Mouse (Mus musculus) liver, embryonic 14.5 days (tissue): Measurements from ENCODE around the gene Igf2bp3. TPM values are rescaled to one million over a fixed set of nuclear protein-coding genes. Genes with fewer than 3 reads are reported as not detected.

Experiments used
- ATAC-seq: fragments of 200-750 bp; cut with Nextera tagmentation; 2 replicates; pipeline ENCODE4 v1.8.0; 2017; ENCODE audit warnings: moderate number of reproducible peaks, mild to moderate bottlenecking, moderate library complexity; ENCODE audit not compliant: insufficient read depth
- DNase-seq, 3 experiments: peaks; one replicate each; pipeline ENCODE4 v3.0.0-alpha.2; 2012 to 2013; ENCODE audit warnings: low read depth in 3 of 3, low spot score in 3 of 3
- H3K27ac ChIP-seq: fragments of 300-500 bp; sonication (generic); 2 replicates; pipeline ENCODE4 v1.5.1; 2014; ENCODE audit warnings: moderate library complexity, mild to moderate bottlenecking, control low read depth, inconsistent platforms
- H3K27me3 ChIP-seq: fragments of 300-500 bp; sonication (generic); 2 replicates; pipeline ENCODE4 v1.6.1; 2014; ENCODE audit warnings: mild to moderate bottlenecking, low read length, moderate library complexity; ENCODE audit not compliant: control insufficient read depth, insufficient read depth
- H3K36me3 ChIP-seq: fragments of 300-500 bp; sonication (generic); replicated peaks from 2 replicates; pipeline ENCODE4 v1.6.1; 2014; ENCODE audit warnings: low read depth; ENCODE audit not compliant: control insufficient read depth, insufficient read depth
- H3K4me1 ChIP-seq, 2 experiments: fragments of 200-500 bp in 1 of 2; fragments of 300-500 bp in 1 of 2; sonication (generic) in 1 of 2; replicated peaks; 2 replicates each; pipeline ENCODE4 v1.6.1; 2012 to 2014; ENCODE audit warnings: antibody characterized with exemption in 1 of 2, inconsistent platforms in 1 of 2, low read length in 1 of 2; ENCODE audit not compliant: control insufficient read depth in 2 of 2, insufficient read depth in 2 of 2
- H3K4me2 ChIP-seq: fragments of 300-500 bp; sonication (generic); 2 replicates; pipeline ENCODE4 v1.6.1; 2014; ENCODE audit warnings: low read depth, mild to moderate bottlenecking, control low read depth, moderate library complexity
- H3K4me3 ChIP-seq, 2 experiments: fragments of 200-500 bp in 1 of 2; fragments of 300-500 bp in 1 of 2; sonication (generic) in 1 of 2; 2 replicates each; pipeline ENCODE4 v1.5.1; 2012 to 2014; ENCODE audit warnings: low read depth in 2 of 2, low read length in 2 of 2, mild to moderate bottlenecking in 2 of 2, control low read depth in 1 of 2, inconsistent platforms in 1 of 2, moderate library complexity in 1 of 2; ENCODE audit not compliant: insufficient read depth in 1 of 2
- H3K9ac ChIP-seq: fragments of 300-500 bp; sonication (generic); replicated peaks from 2 replicates; pipeline ENCODE4 v1.6.1; 2014; ENCODE audit warnings: mild to moderate bottlenecking, control low read depth, moderate library complexity
- H3K9me3 ChIP-seq: fragments of 300-500 bp; sonication (generic); 2 replicates; pipeline ENCODE4 v1.6.1; 2016; ENCODE audit warnings: low read length, mixed read lengths; ENCODE audit not compliant: control insufficient read depth
- CTCF ChIP-seq: IDR thresholded peaks from 2 replicates; pipeline ENCODE4 v1.5.1; 2016; ENCODE audit warnings: antibody characterized with exemption, low read depth, control low read depth
- EP300 ChIP-seq: IDR thresholded peaks from 2 replicates; pipeline ENCODE4 v1.6.1; 2016; ENCODE audit warnings: antibody characterized with exemption, low read depth
- WGBS: fragments of 180-500 bp; shearing (Covaris S2); extraction: QIAGEN DNeasy Blood & Tissue Kit; methylation state at CpG from one replicate; pipeline ENCODE4 v1.1.7; 2014; ENCODE audit not compliant: insufficient replicate concordance; 5-methylcytosine and 5-hydroxymethylcytosine counted together
- polyA plus RNA-seq, 2 experiments: library from polyadenylated mRNA; depleted of rRNA in 1 of 2; stranded (reverse) in 1 of 2; unstranded in 1 of 2; fragments of >200 nt; fragmentation: Nextera tagmentation in 1 of 2; extraction: Ambion mirVana in 1 of 2; gene quantifications; 2 replicates each; pipeline versions ENCODE4 v1.2.1 to v1.2.3; 2012 to 2014

Gene Igf2bp3
- polyA plus RNA-seq, 2 experiments, result 7.6 to 14.0 TPM

GRCm38 (mm10) chr6:49094968-49095367 lies 119.8 kb downstream of the Igf2bp3 start:
- Histone ChIP-seq H3K27me3 (no peaks in the 10 kb centered on the region), H3K4me1 (peaks cover 0 to 4% of the 10 kb centered on the region in 2 experiments; a peak in 1 of 4 replicates), H3K9ac (no peak overlapping the region), H3K36me3 (peaks cover 17% of the 10 kb centered on the region), H3K4me3 (no peak overlapping the region), H3K27ac (no peak overlapping the region), H3K4me2 (no peak overlapping the region), H3K9me3 (no peaks in the 10 kb centered on the region)
- no peak for TF ChIP-seq CTCF
- no peak for TF ChIP-seq EP300
- WGBS, result 71% methylated on average over 10 of the region's 10 CpGs
- DNase-seq (no peak), ATAC-seq (no peak)

DNA sequence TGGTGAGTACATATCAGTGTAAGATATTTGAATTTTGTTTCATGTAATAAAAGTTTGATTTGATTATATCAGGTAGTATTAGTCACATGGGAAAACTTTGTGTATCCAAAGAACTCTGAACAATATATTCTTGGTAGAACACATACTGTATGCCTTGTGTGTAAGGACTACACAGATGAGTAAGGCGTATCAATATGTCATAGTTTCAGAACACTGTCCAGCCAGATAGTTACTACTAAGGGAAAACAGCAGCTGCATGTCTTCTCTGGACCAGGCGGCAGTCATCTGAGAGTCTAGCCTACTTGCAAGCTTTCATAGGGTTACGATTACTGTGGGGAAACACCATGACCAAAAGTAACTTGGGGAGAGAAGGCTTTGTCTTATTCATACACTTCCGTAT lies 131.7 kb downstream of the Igf2bp3 start:
- peaks cover 17% of the 10 kb centered on the region for H3K36me3 ChIP-seq
- no peak for TF ChIP-seq CTCF
- no peak for TF ChIP-seq EP300
- DNase-seq (no peak), ATAC-seq (no peak)
- H3K4me3 ChIP-seq, result no peak overlapping the region
- no peak overlapping the region for H3K9ac ChIP-seq
- H3K9me3 ChIP-seq, result no peaks in the 10 kb centered on the region
- H3K27ac ChIP-seq, result no peak overlapping the region
- 78% methylated on average over 4 of the region's 4 CpGs for WGBS
- no peaks in the 10 kb centered on the region for H3K4me1 ChIP-seq
- no peaks in the 10 kb centered on the region for H3K27me3 ChIP-seq
- no peak overlapping the region for H3K4me2 ChIP-seq

- DNase-seq, result no peak
- Histone ChIP-seq H3K36me3 (peaks cover 6% of the 10 kb centered on the region), H3K4me3 (no peak overlapping the region), H3K4me1 (peaks cover 2 to 8% of the 10 kb centered on the region in 2 experiments; a peak in 1 of 4 replicates), H3K4me2 (no peak overlapping the region), H3K9me3 (no peaks in the 10 kb centered on the region), H3K27ac (no peak overlapping the region), H3K9ac (no peak overlapping the region), H3K27me3 (no peaks in the 10 kb centered on the region)
- ATAC-seq, result no peak
- TF ChIP-seq CTCF (no peak), EP300 (no peak)
- WGBS, result 68% methylated on average over 1 of the region's 1 CpGs
These were observed 135.4 kb downstream of the Igf2bp3 start for GRCm38 (mm10) chr6:49079313-49079712.

DNA sequence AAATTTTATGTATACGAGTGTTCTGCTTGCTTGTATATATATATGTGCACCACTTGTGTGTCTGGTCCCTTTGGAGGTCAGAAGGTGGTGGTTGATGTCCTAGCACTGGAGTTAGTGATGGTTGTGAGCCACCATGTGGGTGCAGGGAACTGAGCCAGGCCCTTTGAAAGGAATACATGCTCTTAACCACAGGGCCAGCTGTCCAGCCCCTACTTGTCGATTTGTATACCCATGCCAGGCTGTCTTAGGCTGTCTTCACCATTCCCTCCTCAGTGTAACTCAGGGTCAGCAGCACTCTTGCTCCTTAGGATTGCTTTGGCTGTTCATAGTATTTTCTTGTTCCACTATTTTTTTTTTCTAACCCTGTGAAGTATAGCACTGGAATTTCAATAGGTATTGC lies 136.9 kb downstream of the Igf2bp3 start:
- Histone ChIP-seq H3K27me3 (no peaks in the 10 kb centered on the region), H3K4me3 (no peak overlapping the region), H3K4me1 (peaks cover 7 to 8% of the 10 kb centered on the region in 2 experiments), H3K9me3 (no peaks in the 10 kb centered on the region), H3K36me3 (no peaks in the 10 kb centered on the region), H3K4me2 (no peak overlapping the region), H3K27ac (no peak overlapping the region), H3K9ac (no peak overlapping the region)
- 62% methylated on average over 2 of the region's 2 CpGs for WGBS
- no peak for DNase-seq
- no peak for TF ChIP-seq EP300
- TF ChIP-seq CTCF, result no peak
- no peak for ATAC-seq

DNA sequence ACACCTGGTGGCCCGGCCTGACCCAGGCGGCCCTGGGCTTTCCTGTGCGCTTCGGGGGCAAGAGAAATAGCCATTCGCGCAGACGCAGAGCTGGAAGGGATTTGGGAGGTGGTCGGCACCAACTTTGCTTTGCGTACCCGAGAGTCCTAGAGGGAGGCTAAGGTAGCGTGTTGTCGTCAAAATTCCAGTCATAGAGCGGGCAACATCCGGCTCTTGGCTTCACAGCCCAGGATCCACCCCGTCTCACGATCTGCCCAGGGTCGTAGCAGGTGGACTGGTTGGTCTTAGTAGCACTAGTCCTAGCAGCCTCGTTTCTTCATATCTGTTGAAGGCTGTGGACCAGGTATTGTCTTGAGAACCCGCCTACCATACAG lies 140.7 kb downstream of the Igf2bp3 start:
- ATAC-seq, result peak; percentile 68
- no peaks in the 10 kb centered on the region for H3K9me3 ChIP-seq
- peak overlapping the region; percentile 81 to 83 for H3K4me3 ChIP-seq
- peak overlapping the region; percentile 78 for H3K4me2 ChIP-seq
- no peaks in the 10 kb centered on the region for H3K36me3 ChIP-seq
- H3K27me3 ChIP-seq, result no peaks in the 10 kb centered on the region
- no peak overlapping the region for H3K27ac ChIP-seq
- TF ChIP-seq EP300 (no peak), CTCF (no peak)
- peak in 1 of 3 experiments; percentile 19 for DNase-seq
- H3K9ac ChIP-seq, result peak overlapping the region; percentile 69
- WGBS, result under 1% methylated on average over 19 of the region's 19 CpGs
- peaks cover 8% of the 10 kb centered on the region in 2 experiments for H3K4me1 ChIP-seq
